Mouse (Mus musculus): ENCODE results near the gene Lzic. TPM values are rescaled to one million over a fixed set of nuclear protein-coding genes. Genes with fewer than 3 reads are reported as not detected.
A peak's percentile ranks its signal among the peaks of the same experiment; 100 is the strongest.

The Lzic gene
- total RNA-seq, 2 experiments from 2014 or later, result 25.0 to 27.6 TPM

GRCm38 (mm10) chr4:149525170-149525569, 40.1 kb downstream of the Lzic start:
- DNase-seq (ENCODE audit: low spot score in 2 of 2), result no peak

DNA sequence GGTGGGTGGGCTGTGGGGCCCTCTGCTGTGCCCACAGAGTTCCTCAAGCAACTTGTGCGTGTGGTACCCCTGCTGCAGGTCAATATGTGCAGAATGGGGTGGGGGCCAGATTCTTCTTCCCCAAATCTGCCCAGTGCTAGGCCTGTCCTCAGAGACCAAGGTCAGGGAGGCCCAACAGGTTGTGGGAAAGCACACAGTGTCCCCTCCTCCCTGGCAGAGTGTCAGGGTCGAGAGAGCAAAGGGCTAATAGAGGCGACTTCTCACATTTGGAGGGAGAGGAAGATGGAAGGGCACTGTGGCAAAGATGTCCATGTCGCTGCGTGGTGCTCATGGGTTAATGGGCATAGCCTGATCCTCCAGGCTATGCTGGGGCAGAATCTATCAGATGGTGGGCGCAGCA, 40.8 kb downstream of the Lzic start:
- DNase-seq (ENCODE audit: low spot score in 2 of 2), result no peak

GRCm38 (mm10) chr4:149526330-149526729, 41.3 kb downstream of the Lzic start:
- DNase-seq (ENCODE audit: low spot score in 2 of 2), result no peak

DNA sequence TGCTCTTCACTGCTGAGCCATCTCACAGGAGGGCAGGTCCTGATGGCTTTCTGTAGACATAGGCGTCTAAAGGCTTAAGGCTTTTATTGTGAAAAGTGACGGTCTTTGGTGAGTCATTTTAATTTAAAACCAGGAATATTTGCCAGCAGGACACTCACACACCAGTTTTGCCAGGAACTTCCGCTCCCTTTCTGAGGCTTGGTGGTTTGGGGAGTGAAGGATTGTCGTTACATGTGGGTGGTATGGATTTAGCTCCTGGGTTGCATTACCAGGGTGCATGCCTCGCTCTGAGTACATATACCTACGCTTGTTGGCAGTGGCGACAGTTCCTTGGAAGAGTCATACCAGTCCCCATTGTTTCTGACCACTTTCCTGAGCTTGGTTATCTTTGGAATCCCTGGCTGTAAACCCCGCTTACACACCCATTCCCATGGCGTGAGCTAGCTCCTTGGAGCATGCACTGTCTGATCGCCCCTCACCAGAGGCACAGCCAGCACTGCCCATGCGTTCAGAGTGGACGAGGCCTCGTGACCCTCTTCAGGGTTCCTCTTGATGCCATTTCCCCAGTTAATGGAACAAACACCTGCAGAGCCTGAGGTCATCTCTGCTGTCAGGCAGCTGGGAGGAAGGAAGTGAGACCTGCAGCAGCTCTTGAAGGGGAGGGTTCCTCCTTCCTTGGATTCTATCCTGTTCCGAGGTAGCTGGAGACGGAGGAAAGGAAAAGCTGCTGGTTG, 42.8 kb downstream of the Lzic start:
- DNase-seq (ENCODE audit: low spot score in 2 of 2), result no peak

- no peak for DNase-seq (ENCODE audit: low spot score in 2 of 2)
Observed at GRCm38 (mm10) chr4:149529691-149530090, 44.7 kb downstream of the Lzic start.

GRCm38 (mm10) chr4:149539441-149539840, 54.4 kb downstream of the Lzic start:
- DNase-seq (ENCODE audit: low spot score in 2 of 2), result no peak

GRCm38 (mm10) chr4:149541935-149542334, 56.9 kb downstream of the Lzic start:
- DNase-seq (ENCODE audit: low spot score in 2 of 2), result no peak

GRCm38 (mm10) chr4:149542431-149542830, 57.4 kb downstream of the Lzic start:
- no peak for DNase-seq (ENCODE audit: low spot score in 2 of 2)

GRCm38 (mm10) chr4:149542927-149543553, 58.0 kb downstream of the Lzic start:
- DNase-seq (ENCODE audit: low spot score in 2 of 2), result peak; percentile 55 to 84

DNA sequence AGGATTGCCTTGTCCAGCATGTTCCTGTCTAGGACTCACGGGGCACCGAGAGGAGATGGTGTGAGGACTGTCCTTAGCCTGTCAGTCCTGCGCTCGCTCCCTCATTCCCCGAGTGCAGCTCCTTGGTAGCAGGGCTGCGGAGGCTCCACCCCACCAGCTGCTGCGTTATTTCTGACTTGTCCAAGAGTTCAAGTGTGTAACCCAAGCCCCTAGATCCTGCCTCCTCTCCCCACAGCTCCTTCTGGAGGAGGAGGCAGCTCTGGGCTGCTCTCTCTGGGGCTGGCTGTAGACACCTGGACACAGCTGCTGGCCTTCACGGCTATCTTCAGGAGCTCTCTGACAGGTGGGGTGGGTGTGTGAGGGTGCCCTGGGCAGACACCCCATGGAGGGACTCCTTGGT, 59.9 kb downstream of the Lzic start:
- no peak for DNase-seq (ENCODE audit: low spot score in 2 of 2)

Small RNA genes lying within 50 kb of the gene (microRNA-seq; reads per million reads assigned to microRNA genes)
- not detected for gene Mir5616

Other genes starting within 250 kb of the Lzic start
- gene Kif1b, start 177.5 kb upstream of the Lzic start, total RNA-seq (2021), result 100 to 1,000 TPM; 266 to 283 TPM
- gene Ube4b, start 58.5 kb upstream of the Lzic start, total RNA-seq (2021), result 10 to 100 TPM; 77.9 to 86.7 TPM
- 10 to 100 TPM; 11.0 to 13.5 TPM for gene Rbp7, start 30.3 kb upstream of the Lzic start, total RNA-seq (2021)
- gene Tmem274, start 7.9 kb upstream of the Lzic start, total RNA-seq (2021), result not detected
- gene Nmnat1, start within 50 bp of the Lzic start, total RNA-seq (2021), result 10 to 100 TPM; 12.9 to 13.0 TPM
- 100 to 1,000 TPM in 1 of 2 experiments, 10 to 100 TPM in 1; 93.5 to 100 TPM for gene Ctnnbip1, start 33.0 kb downstream of the Lzic start, total RNA-seq (2021)
- gene Clstn1, start 101.2 kb downstream of the Lzic start, total RNA-seq (2021), result 10 to 100 TPM; 78.9 to 80.6 TPM
- gene Pik3cd, start 217.3 kb downstream of the Lzic start, total RNA-seq (2021), result 10 to 100 TPM in 1 of 2 experiments, 1 to 10 TPM in 1; 8.7 to 11.7 TPM